ENCODE assay signal across 8 mouse cellular contexts in genomic region chr11:70700613-70701012, GRCm38 (mm10). TPM values are rescaled to one million over a fixed set of nuclear protein-coding genes. Genes with fewer than 3 reads are reported as not detected.
DNase-seq lines count a peak whose midpoint lies in the region; ATAC-seq and TF ChIP-seq lines count a peak whose summit lies in the region.

No protein-coding gene starts in this region.

- H3K27me3 ChIP-seq in Patski = no peaks in the 10 kb centered on the region
- no peaks in the 10 kb centered on the region for H3K27me3 ChIP-seq in hindbrain, embryonic 15.5 days

- DNase-seq in Patski (ENCODE audit: low read depth, low spot score) = no peak
- peak; percentile 72 to 79 for DNase-seq in cerebellum, postnatal 14 days
- DNase-seq in gastrocnemius, adult 18-20 months (ENCODE audit: low spot score) = peak; percentile 90
- peak; percentile 45 to 56 for DNase-seq in left cerebral cortex, postnatal 25 days (ENCODE audit: low spot score in 2 of 2)
- DNase-seq in right cerebral cortex, postnatal 36 days (ENCODE audit: low spot score in 2 of 2) = peak; percentile 24 to 48
- DNase-seq in yolk sac, embryonic 10.5 days (ENCODE audit: low spot score) = peak; percentile 72

- POLR2A ChIA-PET in Patski (lab: Charles Lee) = interaction anchor here (1.5 to 2.0 kb wide), 2 partner anchors 11 to 13 kb away, joined by 5 to 7 read pairs; partner anchors contain the start of gene Camta2

- TF ChIP-seq CTCF in Patski (IDR thresholded peaks at IDR 0.05) = no peak

- H3K36me3 ChIP-seq in hindbrain, embryonic 15.5 days = peaks cover 13% of the 10 kb centered on the region

- intact Hi-C loops in left cerebral cortex, postnatal 25 days (cut with DNase I) = loop anchor here (1.0 kb wide), 1 partner anchor 13 kb away; no protein-coding TSS in a partner anchor

- H3K27ac ChIP-seq in hindbrain, embryonic 15.5 days (replicated peaks) = peak overlapping the region; percentile 96

- peak overlapping the region; percentile 81 for H3K4me3 ChIP-seq in hindbrain, embryonic 15.5 days

- ATAC-seq in Patski = peak; percentile 54
- peak; percentile 35 for ATAC-seq in hindbrain, embryonic 15.5 days (ENCODE audit: low FRiP score, low read depth)
- peak; percentile 42 for ATAC-seq in megakaryocyte progenitor cell, adult 5-6 weeks (replicated peaks; ENCODE audit: poor library complexity)

- under 1% methylated on average over 34 of the region's 34 CpGs for WGBS in hindbrain, embryonic 15.5 days

- H3K9me3 ChIP-seq in hindbrain, embryonic 15.5 days = no peaks in the 10 kb centered on the region

- H3K4me2 ChIP-seq in hindbrain, embryonic 15.5 days = peak overlapping the region; percentile 83

- in situ Hi-C loops in Patski (cut with MboI; ENCODE audit: low pct_unique_long_range_greater_than_20kb) = no loop called here

- H3K4me1 ChIP-seq in hindbrain, embryonic 15.5 days (replicated peaks) = peaks cover 24% of the 10 kb centered on the region

- peak overlapping the region; percentile 89 for H3K9ac ChIP-seq in hindbrain, embryonic 15.5 days

- CTCF ChIA-PET in Patski (lab: Charles Lee) = no interaction called here

RNA-seq across cellular contexts. Expression of gene Kif1c, which starts 0.3 kb away (rescaled TPM):
- 126 TPM for polyA plus RNA-seq in Patski (2021)
- total RNA-seq in gastrocnemius, adult 18-20 months (2021) = 100 to 1,000 TPM; 587 to 632 TPM
- polyA plus RNA-seq in hindbrain, embryonic 15.5 days (2015; fragmentation: Nextera tagmentation; extraction: Ambion mirVana) = 1.7 and 1.9 TPM in 2 replicates
- total RNA-seq in left cerebral cortex, postnatal 25 days (2021) = 10 to 100 TPM; 51.3 to 53.2 TPM
- total RNA-seq in megakaryocyte progenitor cell, adult 5-6 weeks (2015) = 1.6 and 2.0 TPM in 2 replicates
- total RNA-seq in megakaryocyte progenitor cell, adult 5-6 weeks (2017) = 4.6 and 5.9 TPM in 2 replicates

RNA-seq across cellular contexts. Expression of gene Inca1, which starts 0.7 kb away (rescaled TPM):
- polyA plus RNA-seq in Patski (2021) = 2.5 TPM
- total RNA-seq in gastrocnemius, adult 18-20 months (2021) = 1 to 10 TPM; 4.1 to 6.4 TPM
- polyA plus RNA-seq in hindbrain, embryonic 15.5 days (2015; fragmentation: Nextera tagmentation; extraction: Ambion mirVana) = 1.8 and 1.9 TPM in 2 replicates
- total RNA-seq in left cerebral cortex, postnatal 25 days (2021) = 1 to 10 TPM; 1.5 to 2.5 TPM
- total RNA-seq in megakaryocyte progenitor cell, adult 5-6 weeks (2015) = 0.20 TPM in 1 of 2 replicates, not detected in the other
- total RNA-seq in megakaryocyte progenitor cell, adult 5-6 weeks (2017) = 0.50 TPM in 1 of 2 replicates, not detected in the other

RNA-seq across cellular contexts. Expression of gene Camta2, which starts 12.7 kb away (rescaled TPM):
- 22.2 TPM for polyA plus RNA-seq in Patski (2021)
- 10 to 100 TPM; 40.6 TPM for total RNA-seq in gastrocnemius, adult 18-20 months (2021)
- 23.4 and 27.5 TPM in 2 replicates for polyA plus RNA-seq in hindbrain, embryonic 15.5 days (2015; fragmentation: Nextera tagmentation; extraction: Ambion mirVana)
- 100 to 1,000 TPM; 226 to 234 TPM for total RNA-seq in left cerebral cortex, postnatal 25 days (2021)
- 9.1 and 9.2 TPM in 2 replicates for total RNA-seq in megakaryocyte progenitor cell, adult 5-6 weeks (2015)
- total RNA-seq in megakaryocyte progenitor cell, adult 5-6 weeks (2017) = 2.0 and 5.1 TPM in 2 replicates

RNA-seq across cellular contexts. Expression of gene Spag7, which starts 31.4 kb away (rescaled TPM):
- 155 TPM for polyA plus RNA-seq in Patski (2021)
- 100 to 1,000 TPM in 1 of 2 experiments, 10 to 100 TPM in 1; 83.4 to 103 TPM for total RNA-seq in gastrocnemius, adult 18-20 months (2021)
- polyA plus RNA-seq in hindbrain, embryonic 15.5 days (2015; fragmentation: Nextera tagmentation; extraction: Ambion mirVana) = 152 and 164 TPM in 2 replicates
- total RNA-seq in left cerebral cortex, postnatal 25 days (2021) = 10 to 100 TPM; 49.3 to 50.7 TPM
- 102 and 109 TPM in 2 replicates for total RNA-seq in megakaryocyte progenitor cell, adult 5-6 weeks (2015)
- total RNA-seq in megakaryocyte progenitor cell, adult 5-6 weeks (2017) = 68.6 and 71.8 TPM in 2 replicates

RNA-seq across cellular contexts. Expression of gene Eno3, which starts 43.6 kb away (rescaled TPM):
- polyA plus RNA-seq in Patski (2021) = 16.2 TPM
- total RNA-seq in gastrocnemius, adult 18-20 months (2021) = 1,000 to 10,000 TPM; 5,616 to 7,081 TPM
- polyA plus RNA-seq in hindbrain, embryonic 15.5 days (2015; fragmentation: Nextera tagmentation; extraction: Ambion mirVana) = 6.7 and 8.7 TPM in 2 replicates
- 1 to 10 TPM; 7.0 to 9.0 TPM for total RNA-seq in left cerebral cortex, postnatal 25 days (2021)
- 4.1 and 6.2 TPM in 2 replicates for total RNA-seq in megakaryocyte progenitor cell, adult 5-6 weeks (2015)
- 7.2 and 9.5 TPM in 2 replicates for total RNA-seq in megakaryocyte progenitor cell, adult 5-6 weeks (2017)

Comparison
In these comparisons a context has a peak if more than half of its experiments do, and no peak if none do; other contexts are left out.
1. RNA of gene Kif1c, which starts 0.3 kb away (total RNA-seq): 587 to 632 TPM in gastrocnemius, adult 18-20 months; 51.3 to 53.2 TPM in left cerebral cortex, postnatal 25 days and 1.6 to 5.9 TPM in megakaryocyte progenitor cell, adult 5-6 weeks; every median in the first group is over 10 times any median in the second.
2. RNA of gene Camta2, which starts 12.7 kb away (total RNA-seq): 226 to 234 TPM in left cerebral cortex, postnatal 25 days; 40.6 TPM in gastrocnemius, adult 18-20 months and 2.0 to 9.2 TPM in megakaryocyte progenitor cell, adult 5-6 weeks; every median in the first group is over 4 times any median in the second.
3. Peak in every context shown above with its lines, with median percentiles within 50 percentile points of each other: ATAC-seq.